Mouse (Mus musculus): ENCODE measurements around the gene Fbxl17. TPM values are rescaled to one million over a fixed set of nuclear protein-coding genes. Genes with fewer than 3 reads are reported as not detected.

The Fbxl17 gene
- polyA plus RNA-seq, 1 experiment from 2014 or later, result 5.6 TPM

GRCm38 (mm10) chr17:63413973-63414580 is 85.7 kb downstream of the Fbxl17 start:
- no peak overlapping the region for H3K4me3 ChIP-seq
- WGBS, result 92% methylated on average over 1 of the region's 1 CpGs
- H3K4me2 ChIP-seq, result no peak overlapping the region
- 0 out of 2 replicates have a peak, but pooled peaks cover 5% of the 10 kb centered on the region for H3K36me3 ChIP-seq (ENCODE audit: poor library complexity, severe bottlenecking)
- no peak overlapping the region for H3K9ac ChIP-seq
- no peaks in the 10 kb centered on the region for H3K4me1 ChIP-seq
- H3K9me3 ChIP-seq (replicated peaks), result peaks cover 7% of the 10 kb centered on the region; the same call in 1 of the 2 replicates
- no peak overlapping the region for H3K27ac ChIP-seq
- ATAC-seq, result no peak
- H3K27me3 ChIP-seq, result no peaks in the 10 kb centered on the region

- WGBS, result 86% methylated on average over 3 of the region's 3 CpGs
- no peaks in the 10 kb centered on the region for H3K27me3 ChIP-seq
- ATAC-seq, result no peak
Observed at GRCm38 (mm10) chr17:63411564-63411963, 88.3 kb downstream of the Fbxl17 start.

GRCm38 (mm10) chr17:63410101-63410500 is 89.7 kb downstream of the Fbxl17 start:
- Histone ChIP-seq H3K9ac (no peak overlapping the region), H3K36me3 (ENCODE audit: poor library complexity, severe bottlenecking) (0 out of 2 replicates have a peak, but pooled peaks cover 5% of the 10 kb centered on the region), H3K4me1 (peaks cover 4% of the 10 kb centered on the region; the same call in 1 of the 2 replicates), H3K27ac (no peak overlapping the region), H3K4me3 (no peak overlapping the region), H3K4me2 (no peak overlapping the region), H3K9me3 (replicated peaks) (peaks cover 7% of the 10 kb centered on the region; the same call in 1 of the 2 replicates), H3K27me3 (no peaks in the 10 kb centered on the region)
- 93% methylated on average over 2 of the region's 2 CpGs for WGBS
- no peak for ATAC-seq

More at GRCm38 (mm10) chr17:63411564-63411963, 88.3 kb downstream of the Fbxl17 start:
- peaks cover 7% of the 10 kb centered on the region; the same call in 1 of the 2 replicates for H3K9me3 ChIP-seq (replicated peaks)
- H3K4me1 ChIP-seq, result no peaks in the 10 kb centered on the region
- H3K9ac ChIP-seq, result no peak overlapping the region
- H3K4me3 ChIP-seq, result no peak overlapping the region
- no peak overlapping the region for H3K27ac ChIP-seq
- no peak overlapping the region for H3K4me2 ChIP-seq
- 0 out of 2 replicates have a peak, but pooled peaks cover 5% of the 10 kb centered on the region for H3K36me3 ChIP-seq (ENCODE audit: poor library complexity, severe bottlenecking)

- H3K9ac ChIP-seq, result no peak overlapping the region
- H3K27me3 ChIP-seq, result no peaks in the 10 kb centered on the region
- no peak overlapping the region for H3K4me3 ChIP-seq
- no peaks in the 10 kb centered on the region for H3K9me3 ChIP-seq (replicated peaks)
- H3K4me2 ChIP-seq, result no peak overlapping the region
- no peak for ATAC-seq
- H3K27ac ChIP-seq, result no peak overlapping the region
- H3K4me1 ChIP-seq, result peaks cover 24% of the 10 kb centered on the region
- H3K36me3 ChIP-seq (ENCODE audit: poor library complexity, severe bottlenecking), result no peaks in the 10 kb centered on the region
- WGBS, result 82% methylated on average over 4 of the region's 4 CpGs
Observed at GRCm38 (mm10) chr17:63405955-63406354, 93.9 kb downstream of the Fbxl17 start.

GRCm38 (mm10) chr17:63405471-63405870 is 94.3 kb downstream of the Fbxl17 start:
- H3K9ac ChIP-seq, result no peak overlapping the region
- H3K27me3 ChIP-seq, result no peaks in the 10 kb centered on the region
- no peak for ATAC-seq
- H3K36me3 ChIP-seq (ENCODE audit: poor library complexity, severe bottlenecking), result no peaks in the 10 kb centered on the region
- H3K4me1 ChIP-seq, result peaks cover 24% of the 10 kb centered on the region
- no peak overlapping the region for H3K4me3 ChIP-seq
- no peaks in the 10 kb centered on the region for H3K9me3 ChIP-seq (replicated peaks)
- no peak overlapping the region for H3K4me2 ChIP-seq
- WGBS, result 75% methylated on average over 4 of the region's 4 CpGs
- H3K27ac ChIP-seq, result no peak overlapping the region

GRCm38 (mm10) chr17:63404968-63405367 is 94.8 kb downstream of the Fbxl17 start:
- Histone ChIP-seq H3K4me2 (no peak overlapping the region), H3K27ac (no peak overlapping the region), H3K36me3 (ENCODE audit: poor library complexity, severe bottlenecking) (no peaks in the 10 kb centered on the region), H3K9me3 (replicated peaks) (no peaks in the 10 kb centered on the region), H3K4me3 (no peak overlapping the region), H3K4me1 (peaks cover 24% of the 10 kb centered on the region), H3K9ac (no peak overlapping the region), H3K27me3 (no peaks in the 10 kb centered on the region)
- WGBS, result 47% methylated on average over 2 of the region's 2 CpGs
- no peak for ATAC-seq

GRCm38 (mm10) chr17:63403801-63404415 is 95.9 kb downstream of the Fbxl17 start:
- Histone ChIP-seq H3K9me3 (replicated peaks) (no peaks in the 10 kb centered on the region), H3K27ac (no peak overlapping the region; the same call in 1 of the 2 replicates), H3K4me1 (peaks cover 24% of the 10 kb centered on the region), H3K36me3 (ENCODE audit: poor library complexity, severe bottlenecking) (no peaks in the 10 kb centered on the region), H3K4me3 (no peak overlapping the region), H3K4me2 (no peak overlapping the region), H3K27me3 (no peaks in the 10 kb centered on the region), H3K9ac (no peak overlapping the region)
- peak; percentile 48; the same call in 1 of the 2 replicates for ATAC-seq

- no peaks in the 10 kb centered on the region for H3K36me3 ChIP-seq (ENCODE audit: poor library complexity, severe bottlenecking)
- no peaks in the 10 kb centered on the region for H3K27me3 ChIP-seq
- H3K9me3 ChIP-seq (replicated peaks), result no peaks in the 10 kb centered on the region
- no peak overlapping the region; the same call in 1 of the 2 replicates for H3K27ac ChIP-seq
- 78% methylated on average over 13 of the region's 13 CpGs for WGBS
- H3K4me1 ChIP-seq, result peaks cover 24% of the 10 kb centered on the region
- no peak overlapping the region for H3K4me3 ChIP-seq
- H3K4me2 ChIP-seq, result no peak overlapping the region
- peak; percentile 53 for ATAC-seq
- no peak overlapping the region for H3K9ac ChIP-seq
Observed at GRCm38 (mm10) chr17:63402741-63403681, 96.8 kb downstream of the Fbxl17 start.

- no peak overlapping the region for H3K4me2 ChIP-seq
- peaks cover 24% of the 10 kb centered on the region for H3K4me1 ChIP-seq
- H3K36me3 ChIP-seq (ENCODE audit: poor library complexity, severe bottlenecking), result no peaks in the 10 kb centered on the region
- no peaks in the 10 kb centered on the region for H3K9me3 ChIP-seq (replicated peaks)
- 75% methylated on average over 3 of the region's 3 CpGs for WGBS
- no peaks in the 10 kb centered on the region for H3K27me3 ChIP-seq
- H3K9ac ChIP-seq, result no peak overlapping the region
- no peak overlapping the region for H3K4me3 ChIP-seq
- H3K27ac ChIP-seq, result no peak overlapping the region
- ATAC-seq, result no peak
Observed at GRCm38 (mm10) chr17:63402170-63402569, 97.6 kb downstream of the Fbxl17 start.

- Histone ChIP-seq H3K4me2 (no peak overlapping the region), H3K27me3 (no peaks in the 10 kb centered on the region), H3K4me3 (no peak overlapping the region), H3K27ac (no peak overlapping the region), H3K36me3 (ENCODE audit: poor library complexity, severe bottlenecking) (no peaks in the 10 kb centered on the region), H3K9ac (no peak overlapping the region), H3K4me1 (peaks cover 24% of the 10 kb centered on the region), H3K9me3 (replicated peaks) (no peaks in the 10 kb centered on the region)
- WGBS, result 86% methylated on average over 5 of the region's 5 CpGs
- no peak for ATAC-seq
Observed at GRCm38 (mm10) chr17:63400640-63401039, 99.2 kb downstream of the Fbxl17 start.

GRCm38 (mm10) chr17:63399816-63400215 is 100.0 kb downstream of the Fbxl17 start:
- 94% methylated on average over 8 of the region's 8 CpGs for WGBS
- Histone ChIP-seq H3K36me3 (ENCODE audit: poor library complexity, severe bottlenecking) (no peaks in the 10 kb centered on the region), H3K27ac (no peak overlapping the region), H3K9me3 (replicated peaks) (no peaks in the 10 kb centered on the region), H3K27me3 (no peaks in the 10 kb centered on the region), H3K9ac (no peak overlapping the region), H3K4me3 (no peak overlapping the region), H3K4me1 (peaks cover 17% of the 10 kb centered on the region), H3K4me2 (no peak overlapping the region)
- no peak for ATAC-seq

- Histone ChIP-seq H3K9ac (no peak overlapping the region), H3K4me1 (no peaks in the 10 kb centered on the region), H3K4me2 (no peak overlapping the region), H3K9me3 (replicated peaks) (no peaks in the 10 kb centered on the region), H3K27ac (no peak overlapping the region), H3K27me3 (no peaks in the 10 kb centered on the region), H3K36me3 (ENCODE audit: poor library complexity, severe bottlenecking) (no peaks in the 10 kb centered on the region), H3K4me3 (no peak overlapping the region)
- no peak for ATAC-seq
- 81% methylated on average over 4 of the region's 4 CpGs for WGBS
Observed at GRCm38 (mm10) chr17:63391506-63391905, 108.3 kb downstream of the Fbxl17 start.
